Mouse (Mus musculus): Measurements from ENCODE around the gene Nars2.

DNA sequence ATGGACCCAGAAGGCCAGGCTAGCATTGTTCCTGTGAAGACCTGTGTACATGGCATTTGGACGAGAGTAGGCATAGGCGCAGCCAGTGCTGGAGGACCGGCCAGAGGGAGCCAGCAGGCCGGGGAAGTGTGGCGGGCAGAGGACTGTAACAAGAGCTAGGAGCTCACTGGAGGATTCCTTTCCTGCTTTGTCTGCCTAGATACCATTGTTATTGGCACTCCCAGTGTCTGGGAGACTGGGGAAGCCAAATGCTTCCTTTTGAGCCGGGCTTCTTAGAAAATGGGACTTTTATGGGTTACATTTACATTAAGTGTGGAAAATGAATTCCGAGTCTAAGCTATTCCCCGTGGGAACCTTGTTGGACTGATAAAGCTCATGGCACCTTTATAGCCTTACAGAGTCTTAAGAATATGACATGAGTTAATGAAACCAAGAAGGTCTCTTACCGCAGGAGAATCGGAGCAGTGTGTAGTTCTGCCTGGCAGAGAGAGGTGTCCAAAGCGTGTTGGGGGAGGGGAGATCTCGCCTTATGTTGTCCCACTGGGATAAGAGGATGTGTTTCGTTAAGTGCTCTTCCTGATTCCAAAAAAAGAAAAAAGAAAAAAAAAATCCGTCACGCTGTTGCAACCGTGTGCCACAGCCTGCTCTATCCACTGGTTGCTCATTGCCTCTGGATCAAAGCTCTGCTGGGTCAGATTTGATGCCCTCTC lies 43.2 kb upstream of the Nars2 start:
- TF ChIP-seq EP300 (IDR thresholded peaks at IDR 0.05; ENCODE audit: insufficient read depth, low read depth, low read length) (no peak), POLR2A (IDR thresholded peaks at IDR 0.05; ENCODE audit: insufficient read depth, low read depth, low read length) (no peak), CTCF (IDR thresholded peaks at IDR 0.05) (no peak)

All from heart, adult 2 months (tissue).